Mouse (Mus musculus): ENCODE results near the gene Fam126a. TPM values are rescaled to one million over a fixed set of nuclear protein-coding genes. Genes with fewer than 3 reads are reported as not detected.

The Fam126a gene
- polyA plus RNA-seq, 1 experiment from 2014 or later, result 47.7 TPM

- no peak overlapping the region for H3K4me3 ChIP-seq (ENCODE audit: low read depth, low read length)
- H3K36me3 ChIP-seq (ENCODE audit: control insufficient read depth, insufficient read depth, low read length), result no peaks in the 10 kb centered on the region
- no peak overlapping the region for H3K4me2 ChIP-seq (ENCODE audit: low read depth)
- DNase-seq (ENCODE audit: low spot score) (no peak), ATAC-seq (ENCODE audit: insufficient read depth, low FRiP score, low TSS enrichment) (no peak)
- no peaks in the 10 kb centered on the region for H3K27me3 ChIP-seq (ENCODE audit: control insufficient read depth, insufficient read depth, low read length)
- WGBS, result 88% methylated on average over 1 of the region's 1 CpGs
- H3K9me3 ChIP-seq (ENCODE audit: control insufficient read depth, low read length), result no peaks in the 10 kb centered on the region
- no peaks in the 10 kb centered on the region for H3K4me1 ChIP-seq (ENCODE audit: control insufficient read depth, insufficient read depth, low read length)
- no peak overlapping the region for H3K27ac ChIP-seq (ENCODE audit: low read depth, low read length)
- no peak overlapping the region for H3K9ac ChIP-seq (ENCODE audit: low read length)
These were observed 113.2 kb downstream of the Fam126a start for GRCm38 (mm10) chr5:23917301-23917700.

- Histone ChIP-seq H3K4me3 (ENCODE audit: low read depth, low read length) (no peak overlapping the region), H3K36me3 (ENCODE audit: control insufficient read depth, insufficient read depth, low read length) (no peaks in the 10 kb centered on the region), H3K4me2 (ENCODE audit: low read depth) (no peak overlapping the region), H3K4me1 (ENCODE audit: control insufficient read depth, insufficient read depth, low read length) (no peaks in the 10 kb centered on the region), H3K27me3 (ENCODE audit: control insufficient read depth, insufficient read depth, low read length) (no peaks in the 10 kb centered on the region), H3K9me3 (ENCODE audit: control insufficient read depth, low read length) (no peaks in the 10 kb centered on the region), H3K9ac (ENCODE audit: low read length) (no peak overlapping the region), H3K27ac (ENCODE audit: low read depth, low read length) (no peak overlapping the region)
- DNase-seq (ENCODE audit: low spot score) (no peak), ATAC-seq (ENCODE audit: insufficient read depth, low FRiP score, low TSS enrichment) (no peak)
- WGBS, result 100% methylated on average over 1 of the region's 1 CpGs
These were observed 118.9 kb downstream of the Fam126a start for GRCm38 (mm10) chr5:23911556-23911955.

- Histone ChIP-seq H3K27me3 (ENCODE audit: control insufficient read depth, insufficient read depth, low read length) (no peaks in the 10 kb centered on the region), H3K4me1 (ENCODE audit: control insufficient read depth, insufficient read depth, low read length) (no peaks in the 10 kb centered on the region), H3K4me3 (ENCODE audit: low read depth, low read length) (no peak overlapping the region), H3K36me3 (ENCODE audit: control insufficient read depth, insufficient read depth, low read length) (no peaks in the 10 kb centered on the region), H3K9me3 (ENCODE audit: control insufficient read depth, low read length) (no peaks in the 10 kb centered on the region), H3K4me2 (ENCODE audit: low read depth) (no peak overlapping the region), H3K9ac (ENCODE audit: low read length) (no peak overlapping the region), H3K27ac (ENCODE audit: low read depth, low read length) (no peak overlapping the region)
- 89% methylated on average over 3 of the region's 3 CpGs for WGBS
- DNase-seq (ENCODE audit: low spot score) (no peak), ATAC-seq (ENCODE audit: insufficient read depth, low FRiP score, low TSS enrichment) (no peak)
These were observed 121.2 kb downstream of the Fam126a start for GRCm38 (mm10) chr5:23909256-23909655.

GRCm38 (mm10) chr5:23908486-23909090 is 121.9 kb downstream of the Fam126a start:
- Histone ChIP-seq H3K4me1 (ENCODE audit: control insufficient read depth, insufficient read depth, low read length) (no peaks in the 10 kb centered on the region), H3K4me3 (ENCODE audit: low read depth, low read length) (no peak overlapping the region), H3K36me3 (ENCODE audit: control insufficient read depth, insufficient read depth, low read length) (no peaks in the 10 kb centered on the region), H3K9me3 (ENCODE audit: control insufficient read depth, low read length) (no peaks in the 10 kb centered on the region), H3K27me3 (ENCODE audit: control insufficient read depth, insufficient read depth, low read length) (no peaks in the 10 kb centered on the region), H3K9ac (ENCODE audit: low read length) (no peak overlapping the region), H3K4me2 (ENCODE audit: low read depth) (no peak overlapping the region), H3K27ac (ENCODE audit: low read depth, low read length) (no peak overlapping the region)
- WGBS, result 43% methylated on average over 4 of the region's 4 CpGs
- DNase-seq (ENCODE audit: low spot score), result no peak
- no peak for ATAC-seq (ENCODE audit: insufficient read depth, low FRiP score, low TSS enrichment)

- ATAC-seq (ENCODE audit: insufficient read depth, low FRiP score, low TSS enrichment) (no peak), DNase-seq (ENCODE audit: low spot score) (no peak)
- WGBS, result 92% methylated on average over 2 of the region's 2 CpGs
- H3K4me3 ChIP-seq (ENCODE audit: low read depth, low read length), result no peak overlapping the region
- no peak overlapping the region for H3K27ac ChIP-seq (ENCODE audit: low read depth, low read length)
- no peak overlapping the region for H3K9ac ChIP-seq (ENCODE audit: low read length)
- H3K4me1 ChIP-seq (ENCODE audit: control insufficient read depth, insufficient read depth, low read length), result no peaks in the 10 kb centered on the region
- H3K9me3 ChIP-seq (ENCODE audit: control insufficient read depth, low read length), result no peaks in the 10 kb centered on the region
- H3K36me3 ChIP-seq (ENCODE audit: control insufficient read depth, insufficient read depth, low read length), result no peaks in the 10 kb centered on the region
- no peaks in the 10 kb centered on the region for H3K27me3 ChIP-seq (ENCODE audit: control insufficient read depth, insufficient read depth, low read length)
- H3K4me2 ChIP-seq (ENCODE audit: low read depth), result no peak overlapping the region
These were observed 128.3 kb downstream of the Fam126a start for GRCm38 (mm10) chr5:23902221-23902620.

- no peaks in the 10 kb centered on the region for H3K4me1 ChIP-seq (ENCODE audit: control insufficient read depth, insufficient read depth, low read length)
- no peak overlapping the region for H3K27ac ChIP-seq (ENCODE audit: low read depth, low read length)
- DNase-seq (ENCODE audit: low spot score), result no peak
- ATAC-seq (ENCODE audit: insufficient read depth, low FRiP score, low TSS enrichment), result no peak
- H3K4me2 ChIP-seq (ENCODE audit: low read depth), result no peak overlapping the region
- H3K9me3 ChIP-seq (ENCODE audit: control insufficient read depth, low read length), result no peaks in the 10 kb centered on the region
- H3K4me3 ChIP-seq (ENCODE audit: low read depth, low read length), result no peak overlapping the region
- no peaks in the 10 kb centered on the region for H3K27me3 ChIP-seq (ENCODE audit: control insufficient read depth, insufficient read depth, low read length)
- no peaks in the 10 kb centered on the region for H3K36me3 ChIP-seq (ENCODE audit: control insufficient read depth, insufficient read depth, low read length)
- 81% methylated on average over 4 of the region's 4 CpGs for WGBS
- H3K9ac ChIP-seq (ENCODE audit: low read length), result no peak overlapping the region
These were observed 130.3 kb downstream of the Fam126a start for GRCm38 (mm10) chr5:23900190-23900589.

- DNase-seq (ENCODE audit: low spot score), result no peak
- H3K9ac ChIP-seq (ENCODE audit: low read length), result no peak overlapping the region
- WGBS, result 87% methylated on average over 11 of the region's 11 CpGs
- no peak overlapping the region for H3K4me2 ChIP-seq (ENCODE audit: low read depth)
- no peak for ATAC-seq (ENCODE audit: insufficient read depth, low FRiP score, low TSS enrichment)
- no peaks in the 10 kb centered on the region for H3K27me3 ChIP-seq (ENCODE audit: control insufficient read depth, insufficient read depth, low read length)
- no peaks in the 10 kb centered on the region for H3K9me3 ChIP-seq (ENCODE audit: control insufficient read depth, low read length)
- H3K36me3 ChIP-seq (ENCODE audit: control insufficient read depth, insufficient read depth, low read length), result no peaks in the 10 kb centered on the region
- H3K27ac ChIP-seq (ENCODE audit: low read depth, low read length), result no peak overlapping the region
- no peaks in the 10 kb centered on the region for H3K4me1 ChIP-seq (ENCODE audit: control insufficient read depth, insufficient read depth, low read length)
- H3K4me3 ChIP-seq (ENCODE audit: low read depth, low read length), result no peak overlapping the region
These were observed 136.4 kb downstream of the Fam126a start for GRCm38 (mm10) chr5:23893864-23894771.

- ATAC-seq (ENCODE audit: insufficient read depth, low FRiP score, low TSS enrichment) (no peak), DNase-seq (ENCODE audit: low spot score) (no peak)
- H3K9me3 ChIP-seq (ENCODE audit: control insufficient read depth, low read length), result no peaks in the 10 kb centered on the region
- no peak overlapping the region for H3K27ac ChIP-seq (ENCODE audit: low read depth, low read length)
- H3K4me1 ChIP-seq (ENCODE audit: control insufficient read depth, insufficient read depth, low read length), result no peaks in the 10 kb centered on the region
- H3K4me2 ChIP-seq (ENCODE audit: low read depth), result no peak overlapping the region; the same call in 1 of the 2 replicates
- no peaks in the 10 kb centered on the region for H3K27me3 ChIP-seq (ENCODE audit: control insufficient read depth, insufficient read depth, low read length)
- no peak overlapping the region for H3K9ac ChIP-seq (ENCODE audit: low read length)
- no peaks in the 10 kb centered on the region for H3K36me3 ChIP-seq (ENCODE audit: control insufficient read depth, insufficient read depth, low read length)
- WGBS, result 65% methylated on average over 5 of the region's 5 CpGs
- no peak overlapping the region for H3K4me3 ChIP-seq (ENCODE audit: low read depth, low read length)
These were observed 137.2 kb downstream of the Fam126a start for GRCm38 (mm10) chr5:23893156-23893863.
